ENCODE assay signal across 8 mouse cellular contexts in genomic region chr1:153641492-153641939, GRCm38 (mm10). TPM values are rescaled to one million over a fixed set of nuclear protein-coding genes. Genes with fewer than 3 reads are reported as not detected.
DNase-seq lines count a peak whose midpoint lies in the region; ATAC-seq and TF ChIP-seq lines count a peak whose summit lies in the region.

No protein-coding gene starts in this region.

- no peak for TF ChIP-seq CTCF in heart, postnatal 0 days (IDR thresholded peaks at IDR 0.05; ENCODE audit: low read depth)
- no peak for TF ChIP-seq CTCF in kidney, postnatal 0 days (IDR thresholded peaks at IDR 0.05; ENCODE audit: low read depth)

- H3K27me3 ChIP-seq in embryonic facial prominence, embryonic 14.5 days (replicated peaks; ENCODE audit: control insufficient read depth, insufficient read depth, low read length) = no peaks in the 10 kb centered on the region
- H3K27me3 ChIP-seq in heart, postnatal 0 days (ENCODE audit: control insufficient read depth, insufficient read depth, low read length) = no peaks in the 10 kb centered on the region
- H3K27me3 ChIP-seq in kidney, postnatal 0 days (ENCODE audit: insufficient read depth, low read length) = no peaks in the 10 kb centered on the region
- no peaks in the 10 kb centered on the region for H3K27me3 ChIP-seq in midbrain, embryonic 15.5 days (replicated peaks)

- ATAC-seq in embryonic facial prominence, embryonic 14.5 days (ENCODE audit: low read depth) = peak; percentile 92
- peak; percentile 61 for ATAC-seq in heart, postnatal 0 days (ENCODE audit: insufficient read depth, low read depth)
- ATAC-seq in kidney, postnatal 0 days (replicated peaks; ENCODE audit: low FRiP score, low read depth) = peak; percentile 78
- ATAC-seq in midbrain, embryonic 15.5 days (replicated peaks) = peak; percentile 90
- no peak for ATAC-seq in megakaryocyte-erythroid progenitor cell, adult 5-6 weeks (replicated peaks; ENCODE audit: low FRiP score, low TSS enrichment, poor library complexity, severe bottlenecking)

- peak overlapping the region; percentile 55 for H3K4me2 ChIP-seq in embryonic facial prominence, embryonic 14.5 days (ENCODE audit: low read depth, low read length)
- H3K4me2 ChIP-seq in heart, postnatal 0 days (ENCODE audit: low read depth, low read length) = peak overlapping the region; percentile 47
- peak overlapping the region; percentile 51 for H3K4me2 ChIP-seq in kidney, postnatal 0 days (ENCODE audit: low read length)
- H3K4me2 ChIP-seq in midbrain, embryonic 15.5 days = peak overlapping the region; percentile 43

- peak overlapping the region; percentile 28 for H3K9ac ChIP-seq in embryonic facial prominence, embryonic 14.5 days (ENCODE audit: low read depth, low read length)
- H3K9ac ChIP-seq in heart, postnatal 0 days (replicated peaks; ENCODE audit: low read depth, low read length) = no peak overlapping the region
- H3K9ac ChIP-seq in kidney, postnatal 0 days (ENCODE audit: low read depth, low read length) = no peak overlapping the region
- H3K9ac ChIP-seq in midbrain, embryonic 15.5 days = no peak overlapping the region

- DNase-seq in cerebellum, adult 9-11 months = peak; percentile 13
- no peak for DNase-seq in cerebellum, adult 11-12 months
- peak; percentile 94 for DNase-seq in embryonic facial prominence, embryonic 14.5 days (ENCODE audit: low spot score)
- peak; percentile 31 for DNase-seq in heart, postnatal 0 days (ENCODE audit: low spot score)
- peak; percentile 71 for DNase-seq in kidney, postnatal 0 days (ENCODE audit: low spot score)
- no peak for DNase-seq in adrenal gland, adult 8-10 months

- TF ChIP-seq EP300 in heart, postnatal 0 days (IDR thresholded peaks at IDR 0.05; ENCODE audit: low read depth) = no peak

- H3K36me3 ChIP-seq in embryonic facial prominence, embryonic 14.5 days (ENCODE audit: control insufficient read depth, insufficient read depth, low read length) = no peaks in the 10 kb centered on the region
- no peaks in the 10 kb centered on the region for H3K36me3 ChIP-seq in heart, postnatal 0 days (replicated peaks; ENCODE audit: control insufficient read depth, insufficient read depth, low read length)
- no peaks in the 10 kb centered on the region for H3K36me3 ChIP-seq in kidney, postnatal 0 days (ENCODE audit: insufficient read depth, low read length)
- H3K36me3 ChIP-seq in midbrain, embryonic 15.5 days (replicated peaks) = no peaks in the 10 kb centered on the region

- WGBS in embryonic facial prominence, embryonic 14.5 days = 5% methylated on average over 9 of the region's 9 CpGs
- whole genome bisulfite sequencing in heart, postnatal 0 days = 10% methylated on average over 9 of the region's 9 CpGs
- 3% methylated on average over 9 of the region's 9 CpGs for WGBS in kidney, postnatal 0 days
- 3% methylated on average over 9 of the region's 9 CpGs for WGBS in midbrain, embryonic 15.5 days

- H3K9me3 ChIP-seq in embryonic facial prominence, embryonic 14.5 days (ENCODE audit: control insufficient read depth, low read length) = no peaks in the 10 kb centered on the region
- H3K9me3 ChIP-seq in heart, postnatal 0 days (replicated peaks; ENCODE audit: control insufficient read depth, low read length) = 0 out of 2 replicates have a peak, but pooled peaks cover under 1% of the 10 kb centered on the region
- H3K9me3 ChIP-seq in kidney, postnatal 0 days (replicated peaks; ENCODE audit: low read length) = no peaks in the 10 kb centered on the region
- no peaks in the 10 kb centered on the region for H3K9me3 ChIP-seq in midbrain, embryonic 15.5 days

- peak overlapping the region; percentile 20; the same call in 1 of the 2 replicates for H3K4me3 ChIP-seq in embryonic facial prominence, embryonic 14.5 days (ENCODE audit: low read depth, low read length)
- no peak overlapping the region for H3K4me3 ChIP-seq in heart, postnatal 0 days (ENCODE audit: low read depth, low read length)
- no peak overlapping the region for H3K4me3 ChIP-seq in kidney, postnatal 0 days (replicated peaks; ENCODE audit: low read depth, low read length)
- 0 out of 2 replicates have a peak overlapping the region, but pooled peaks have one; percentile 3 for H3K4me3 ChIP-seq in midbrain, embryonic 15.5 days

- peak overlapping the region; percentile 73 for H3K27ac ChIP-seq in embryonic facial prominence, embryonic 14.5 days (replicated peaks; ENCODE audit: low read depth, low read length)
- peak overlapping the region; percentile 47; the same call in 1 of the 2 replicates for H3K27ac ChIP-seq in heart, postnatal 0 days (ENCODE audit: low read depth)
- peak overlapping the region; percentile 82 for H3K27ac ChIP-seq in kidney, postnatal 0 days
- H3K27ac ChIP-seq in midbrain, embryonic 15.5 days = peak overlapping the region; percentile 74

- H3K4me1 ChIP-seq in embryonic facial prominence, embryonic 14.5 days (ENCODE audit: control insufficient read depth, insufficient read depth, low read length) = peaks cover 13% of the 10 kb centered on the region
- H3K4me1 ChIP-seq in heart, postnatal 0 days (ENCODE audit: control insufficient read depth, insufficient read depth) = peaks cover 12% of the 10 kb centered on the region
- H3K4me1 ChIP-seq in kidney, postnatal 0 days (replicated peaks; ENCODE audit: insufficient read depth, low read length) = peaks cover 15% of the 10 kb centered on the region
- H3K4me1 ChIP-seq in midbrain, embryonic 15.5 days = peaks cover 24% of the 10 kb centered on the region

RNA-seq across cellular contexts. Expression of gene Rgs8, which starts 11.3 kb away (rescaled TPM):
- 1.3 and 1.4 TPM in 2 replicates for polyA plus RNA-seq in embryonic facial prominence, embryonic 14.5 days (2014; fragmentation: Nextera tagmentation; extraction: Ambion mirVana)
- 0.08 TPM in 1 of 2 replicates, not detected in the other for total RNA-seq in heart, postnatal 0 days (2014; rRNA removed; ENCODE audit: low replicate concordance)
- 0.03 and 0.05 TPM in 2 replicates for polyA plus RNA-seq in heart, postnatal 0 days (2015; fragmentation: Nextera tagmentation; extraction: Ambion mirVana)
- polyA plus RNA-seq in kidney, postnatal 0 days (2015; fragmentation: Nextera tagmentation; extraction: Ambion mirVana) = 0.03 and 0.23 TPM in 2 replicates
- 42.0 and 46.9 TPM in 2 replicates for polyA plus RNA-seq in midbrain, embryonic 15.5 days (2015; fragmentation: Nextera tagmentation; extraction: Ambion mirVana)
- total RNA-seq in megakaryocyte-erythroid progenitor cell, adult 5-6 weeks (2014; fragmentation: Nextera tagmentation) = not detected in 2 replicates
- not detected in 2 replicates for total RNA-seq in megakaryocyte-erythroid progenitor cell, adult 5-6 weeks (2017)
- total RNA-seq in adrenal gland, adult 8-10 months (2022) = under 1 TPM; 0.03 to 0.25 (median 0.15) TPM

Comparison
In these comparisons a context has a peak if more than half of its experiments do, and no peak if none do; other contexts are left out.
1. DNase-seq: peak in cerebellum, adult 9-11 months (single experiment), embryonic facial prominence, embryonic 14.5 days (single experiment), heart, postnatal 0 days (single experiment) and kidney, postnatal 0 days (single experiment); none in cerebellum, adult 11-12 months (single experiment) and adrenal gland, adult 8-10 months (single experiment).
2. H3K4me3 ChIP-seq: peak in embryonic facial prominence, embryonic 14.5 days (single experiment) and midbrain, embryonic 15.5 days (single experiment); none in heart, postnatal 0 days (single experiment) and kidney, postnatal 0 days (single experiment).
3. RNA of gene Rgs8, which starts 11.3 kb away (polyA plus RNA-seq): 42.0 to 46.9 TPM in midbrain, embryonic 15.5 days; 1.3 to 1.4 TPM in embryonic facial prominence, embryonic 14.5 days, 0.03 to 0.05 TPM in heart, postnatal 0 days and 0.03 to 0.23 TPM in kidney, postnatal 0 days; every median in the first group is over 10 times any median in the second.
4. Peak in every context shown above with its lines, with median percentiles within 50 percentile points of each other: H3K27ac ChIP-seq and H3K4me2 ChIP-seq.